Mouse (Mus musculus): ENCODE measurements around the gene Gnptg.

The Gnptg gene

GRCm38 (mm10) chr17:25239695-25240636 is at the start of gene Gnptg, which contains the start of gene Tsr3:
Gene Gnptg, minus strand, starts transcription at chr17:25240124.
Gene Tsr3, plus strand, starts transcription at chr17:25240170.
- peak; percentile 58 to 69 for DNase-seq (ENCODE audit: low spot score in 2 of 2)

- peak in 1 of 2 experiments; percentile 14 for DNase-seq (ENCODE audit: low spot score in 2 of 2)
Measured at GRCm38 (mm10) chr17:25288842-25289241, 48.9 kb upstream of the Gnptg start.

GRCm38 (mm10) chr17:25285033-25285432 is 45.1 kb upstream of the Gnptg start:
- DNase-seq (ENCODE audit: low spot score in 2 of 2) = peak; percentile 33 to 65

GRCm38 (mm10) chr17:25282133-25282532 is 42.2 kb upstream of the Gnptg start:
- peak in 1 of 2 experiments; percentile 29 for DNase-seq (ENCODE audit: low spot score in 2 of 2)

- no peak for DNase-seq (ENCODE audit: low spot score in 2 of 2)
Measured at GRCm38 (mm10) chr17:25275833-25276232, 35.9 kb upstream of the Gnptg start.

GRCm38 (mm10) chr17:25274571-25275346 is 34.8 kb upstream of the Gnptg start, which contains the start of gene Ube2i:
Gene Ube2i, minus strand, starts transcription at chr17:25274622.
- no peak for DNase-seq (ENCODE audit: low spot score in 2 of 2)

GRCm38 (mm10) chr17:25273706-25274501 is 34.0 kb upstream of the Gnptg start:
- DNase-seq (ENCODE audit: low spot score in 2 of 2) = peak; percentile 91 to 93

GRCm38 (mm10) chr17:25272951-25273705 is 33.2 kb upstream of the Gnptg start:
- peak; percentile 78 to 79 for DNase-seq (ENCODE audit: low spot score in 2 of 2)

- no peak for DNase-seq (ENCODE audit: low spot score in 2 of 2)
Measured at GRCm38 (mm10) chr17:25272326-25272725, 32.4 kb upstream of the Gnptg start.

- no peak for DNase-seq (ENCODE audit: low spot score in 2 of 2)
Measured at GRCm38 (mm10) chr17:25270795-25271335, 30.9 kb upstream of the Gnptg start.

- no peak for DNase-seq (ENCODE audit: low spot score in 2 of 2)
Measured at GRCm38 (mm10) chr17:25264453-25264852, 24.5 kb upstream of the Gnptg start.

GRCm38 (mm10) chr17:25257804-25258261 is 17.9 kb upstream of the Gnptg start:
- no peak for DNase-seq (ENCODE audit: low spot score in 2 of 2)

- DNase-seq (ENCODE audit: low spot score in 2 of 2) = no peak
Measured at GRCm38 (mm10) chr17:25256140-25256754, 16.3 kb upstream of the Gnptg start, which contains the start of gene Baiap3. Gene Baiap3, minus strand, starts transcription at chr17:25256364.

GRCm38 (mm10) chr17:25255110-25255509 is 15.2 kb upstream of the Gnptg start:
- DNase-seq (ENCODE audit: low spot score in 2 of 2) = no peak

- no peak for DNase-seq (ENCODE audit: low spot score in 2 of 2)
Measured at GRCm38 (mm10) chr17:25253760-25254159, 13.8 kb upstream of the Gnptg start.

GRCm38 (mm10) chr17:25252643-25253042 is 12.7 kb upstream of the Gnptg start:
- DNase-seq (ENCODE audit: low spot score in 2 of 2) = no peak

- no peak for DNase-seq (ENCODE audit: low spot score in 2 of 2)
Measured at GRCm38 (mm10) chr17:25250181-25250835, 10.4 kb upstream of the Gnptg start.

- DNase-seq (ENCODE audit: low spot score in 2 of 2) = no peak
Measured at GRCm38 (mm10) chr17:25248033-25248750, 8.3 kb upstream of the Gnptg start.

GRCm38 (mm10) chr17:25244239-25244638 is 4.3 kb upstream of the Gnptg start:
- no peak for DNase-seq (ENCODE audit: low spot score in 2 of 2)
